Mouse (Mus musculus) hindlimb bud, embryonic 11.5 days (tissue): ENCODE data around the gene P2ry6.

Experiments used
- DNase-seq: peaks from one replicate; pipeline ENCODE4 v3.0.0-alpha.2; 2012; ENCODE audit warnings: low read depth, low spot score; ENCODE audit errors: extremely low spot score

The P2ry6 gene

GRCm38 (mm10) chr7:100990636-100991311 lies 16.3 kb upstream of the P2ry6 start:
- no peak for DNase-seq

- DNase-seq: peak; percentile 39
These were observed 13.6 kb upstream of the P2ry6 start for GRCm38 (mm10) chr7:100988092-100988491.

GRCm38 (mm10) chr7:100984452-100985395 lies 10.3 kb upstream of the P2ry6 start:
- peak; percentile 60 for DNase-seq

- DNase-seq: no peak
These were observed 4.7 kb upstream of the P2ry6 start for GRCm38 (mm10) chr7:100979175-100979574.

- no peak for DNase-seq
These were observed 3.7 kb upstream of the P2ry6 start for GRCm38 (mm10) chr7:100978171-100978570.

GRCm38 (mm10) chr7:100972875-100973274 lies 1.6 kb downstream of the P2ry6 start:
- DNase-seq: no peak

GRCm38 (mm10) chr7:100968874-100969659 lies 5.4 kb downstream of the P2ry6 start:
- no peak for DNase-seq

GRCm38 (mm10) chr7:100968376-100968775 lies 6.1 kb downstream of the P2ry6 start:
- no peak for DNase-seq

- no peak for DNase-seq
These were observed 6.6 kb downstream of the P2ry6 start for GRCm38 (mm10) chr7:100967850-100968249.

GRCm38 (mm10) chr7:100966014-100966413 lies 8.4 kb downstream of the P2ry6 start:
- no peak for DNase-seq

- no peak for DNase-seq
These were observed 9.4 kb downstream of the P2ry6 start for GRCm38 (mm10) chr7:100965079-100965478.

GRCm38 (mm10) chr7:100964242-100964641 lies 10.2 kb downstream of the P2ry6 start:
- DNase-seq: no peak

- DNase-seq: no peak
These were observed 11.1 kb downstream of the P2ry6 start for GRCm38 (mm10) chr7:100963381-100963780.

- no peak for DNase-seq
These were observed 13.3 kb downstream of the P2ry6 start for GRCm38 (mm10) chr7:100961146-100961545.

- DNase-seq: no peak
These were observed 14.0 kb downstream of the P2ry6 start for GRCm38 (mm10) chr7:100960462-100960861.

GRCm38 (mm10) chr7:100958426-100958825 lies 16.0 kb downstream of the P2ry6 start:
- DNase-seq: no peak

GRCm38 (mm10) chr7:100952686-100953085 lies 21.8 kb downstream of the P2ry6 start:
- DNase-seq: no peak

- no peak for DNase-seq
These were observed 22.5 kb downstream of the P2ry6 start for GRCm38 (mm10) chr7:100951903-100952302.

- DNase-seq: no peak
These were observed 23.9 kb downstream of the P2ry6 start for GRCm38 (mm10) chr7:100950481-100951010.

- DNase-seq: no peak
These were observed 24.4 kb downstream of the P2ry6 start for GRCm38 (mm10) chr7:100950031-100950430.

- no peak for DNase-seq
These were observed 29.7 kb downstream of the P2ry6 start for GRCm38 (mm10) chr7:100944738-100945137.
